Mouse (Mus musculus) kidney, adult 2 months (tissue): ENCODE results near the gene Bri3bp. TPM values are rescaled to one million over a fixed set of nuclear protein-coding genes. Genes with fewer than 3 reads are reported as not detected.
A peak's percentile ranks its signal among the peaks of the same experiment; 100 is the strongest.

Experiments used
- DNase-seq: peaks from one replicate; pipeline ENCODE4 v3.0.0; 2021
- H3K27ac ChIP-seq: fragments of 200-500 bp; 2 replicates; pipeline ENCODE4 v1.5.1; 2012; ENCODE audit warnings: low read depth, low read length, control low read depth, inconsistent platforms; ENCODE audit not compliant: insufficient read depth
- H3K27me3 ChIP-seq: fragments of 200-500 bp; replicated peaks from 2 replicates; pipeline ENCODE4 v1.6.1; 2012; ENCODE audit warnings: mild to moderate bottlenecking, moderate library complexity, low read length, inconsistent platforms; ENCODE audit not compliant: control insufficient read depth, insufficient read depth
- H3K36me3 ChIP-seq: fragments of 200-500 bp; 2 replicates; pipeline ENCODE4 v1.6.1; 2012; ENCODE audit warnings: mild to moderate bottlenecking, moderate library complexity, low read length, inconsistent platforms; ENCODE audit not compliant: control insufficient read depth, insufficient read depth
- H3K4me1 ChIP-seq: fragments of 200-500 bp; 2 replicates; pipeline ENCODE4 v1.6.1; 2011; ENCODE audit warnings: low read length; ENCODE audit not compliant: control insufficient read depth, insufficient read depth
- H3K4me3 ChIP-seq: fragments of 200-500 bp; 2 replicates; pipeline ENCODE4 v1.5.1; 2011; ENCODE audit warnings: mild to moderate bottlenecking, low read depth, low read length, control low read depth; ENCODE audit not compliant: insufficient read depth
- CTCF ChIP-seq: fragments of 200-500 bp; conservative IDR thresholded peaks from 2 replicates; pipeline ENCODE4 v1.5.1; 2011; ENCODE audit warnings: low read depth, mild to moderate bottlenecking, control low read depth, low read length, moderate library complexity, mixed read lengths; ENCODE audit not compliant: insufficient read depth, insufficient read length
- POLR2A ChIP-seq: fragments of 200-500 bp; IDR thresholded peaks from one replicate; pipeline ENCODE4 v1.6.1; 2011; ENCODE audit warnings: low read depth, low read length, control low read depth
- WGBS: fragments of 180-500 bp; shearing (Covaris S2); methylation state at CpG from one replicate; pipeline ENCODE4 v1.1.7; 2018; 5-methylcytosine and 5-hydroxymethylcytosine counted together
- polyA plus RNA-seq: library from polyadenylated mRNA; depleted of rRNA; stranded (reverse); fragments of >200 nt; gene quantifications from 2 replicates; pipeline ENCODE4 v1.2.3, GENCODE M21; 2012

Gene Bri3bp
- polyA plus RNA-seq, 1 experiment: 13.0 TPM

DNA sequence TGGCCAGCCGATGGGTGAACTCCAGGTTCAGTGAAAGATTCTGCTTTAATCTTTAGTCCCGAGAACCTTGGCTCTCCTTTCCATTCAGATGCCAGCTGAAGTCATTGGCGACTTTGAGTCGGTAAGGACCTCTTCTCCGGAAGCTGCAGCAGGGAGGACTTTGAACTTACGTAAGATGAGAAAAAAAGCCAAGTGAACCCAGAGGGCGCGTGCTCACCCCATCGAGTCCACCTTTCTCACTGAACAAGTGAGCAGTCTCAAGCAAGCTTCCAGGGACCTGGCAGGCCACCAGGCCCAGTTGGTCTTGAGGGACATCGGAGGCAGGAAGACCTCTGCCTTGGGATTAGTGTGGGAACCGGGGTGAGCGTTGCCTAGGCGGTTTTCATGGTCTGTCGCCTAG is 25.9 kb downstream of the Bri3bp start:
- H3K4me1 ChIP-seq: peaks cover 13% of the 10 kb centered on the region; the same call in 1 of the 2 replicates
- no peaks in the 10 kb centered on the region for H3K36me3 ChIP-seq
- peak overlapping the region; percentile 87 for H3K27ac ChIP-seq
- DNase-seq: peak; percentile 96
- no peak for TF ChIP-seq POLR2A
- 41% methylated on average over 14 of the region's 14 CpGs for WGBS
- no peak overlapping the region for H3K4me3 ChIP-seq
- H3K27me3 ChIP-seq: no peaks in the 10 kb centered on the region

DNA sequence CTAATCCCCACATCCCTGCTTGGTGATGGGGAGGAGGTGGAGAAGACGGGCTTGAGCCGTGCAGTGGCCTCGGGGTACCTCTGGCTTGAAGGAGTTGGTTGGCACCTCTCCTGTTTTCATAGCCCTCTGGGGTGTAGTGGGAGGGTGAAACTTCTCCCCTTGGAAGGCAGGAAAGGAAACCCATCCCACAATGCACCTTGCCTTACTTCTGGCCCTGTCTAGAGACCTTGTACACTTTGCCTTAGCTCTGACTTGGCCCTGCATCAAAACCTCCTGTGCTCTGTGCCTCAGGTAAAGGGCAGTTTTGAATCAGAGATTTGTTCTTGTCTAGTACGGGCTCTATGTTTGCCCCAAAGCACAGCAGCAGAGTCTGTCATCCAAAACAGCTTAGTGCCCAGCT is 29.3 kb downstream of the Bri3bp start:
- DNase-seq: peak; percentile 84
- Histone ChIP-seq H3K4me1 (peaks cover 7% of the 10 kb centered on the region; the same call in 1 of the 2 replicates), H3K27ac (peak overlapping the region; percentile 21), H3K36me3 (no peaks in the 10 kb centered on the region), H3K4me3 (no peak overlapping the region), H3K27me3 (no peaks in the 10 kb centered on the region)
- WGBS: 53% methylated on average over 4 of the region's 4 CpGs
- no peak for TF ChIP-seq CTCF
- no peak for TF ChIP-seq POLR2A

DNA sequence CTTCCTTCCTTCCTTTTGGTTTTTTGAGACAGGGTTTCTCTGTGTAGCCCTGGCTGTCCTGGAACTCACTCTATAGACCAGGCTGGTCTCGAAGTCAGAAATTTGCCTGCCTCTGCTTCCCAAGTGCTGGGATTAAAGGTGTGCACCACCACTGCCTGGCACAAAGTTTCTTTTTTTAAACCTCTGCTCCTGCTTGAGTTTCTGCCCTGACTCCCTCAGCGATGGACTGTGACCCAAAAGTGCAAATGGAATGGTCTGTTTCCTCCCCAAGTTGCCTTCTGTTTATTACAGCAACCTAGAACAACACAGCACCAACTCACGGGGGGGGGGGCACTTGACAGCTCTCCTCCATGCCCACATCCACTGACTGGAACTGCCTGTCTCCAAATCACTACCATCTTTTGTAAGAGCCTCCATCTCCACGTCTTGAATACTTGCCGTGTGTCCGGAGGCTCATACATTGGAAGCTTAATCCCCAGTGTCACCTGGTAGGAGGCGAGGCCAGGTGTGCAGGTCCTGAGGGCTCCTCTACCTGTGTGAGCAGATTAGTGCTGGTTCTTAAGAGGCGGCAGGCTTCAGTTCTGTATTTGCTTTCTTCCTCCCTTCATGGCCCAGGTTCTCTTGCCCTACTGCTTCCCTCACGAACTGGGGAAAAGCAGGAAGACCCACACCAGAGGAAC is 31.6 kb downstream of the Bri3bp start:
- Histone ChIP-seq H3K27ac (peak overlapping the region; percentile 78), H3K4me3 (no peak overlapping the region), H3K27me3 (no peaks in the 10 kb centered on the region), H3K4me1 (peaks cover 5% of the 10 kb centered on the region; the same call in 1 of the 2 replicates), H3K36me3 (no peaks in the 10 kb centered on the region)
- 69% methylated on average over 9 of the region's 9 CpGs for WGBS
- DNase-seq: peak; percentile 76
- TF ChIP-seq POLR2A (no peak), CTCF (no peak)

DNA sequence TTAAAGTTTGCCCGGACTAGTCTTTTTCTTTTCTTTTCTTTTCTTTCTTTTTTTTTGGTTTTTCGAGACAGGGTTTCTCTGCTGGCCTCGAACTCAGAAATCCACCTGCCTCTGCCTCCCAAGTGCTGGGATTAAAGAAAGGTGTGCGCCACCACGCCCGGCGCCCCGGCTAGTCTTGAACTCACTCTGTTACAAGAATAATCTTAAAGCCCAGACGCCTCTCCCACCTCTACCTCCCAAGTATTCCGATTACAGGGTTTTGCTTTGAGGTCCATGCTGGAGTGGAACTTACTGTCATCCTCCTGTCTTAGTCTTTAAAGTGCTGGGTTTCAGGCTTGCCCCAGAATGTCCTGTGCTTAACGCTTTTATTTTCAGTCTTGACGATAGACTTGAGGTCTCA is 33.7 kb downstream of the Bri3bp start:
- DNase-seq: no peak
- WGBS: 63% methylated on average over 12 of the region's 12 CpGs
- TF ChIP-seq CTCF: no peak
- no peak for TF ChIP-seq POLR2A
- H3K36me3 ChIP-seq: no peaks in the 10 kb centered on the region
- peaks cover 8% of the 10 kb centered on the region; the same call in 1 of the 2 replicates for H3K4me1 ChIP-seq
- peak overlapping the region; percentile 85 for H3K4me3 ChIP-seq
- no peaks in the 10 kb centered on the region for H3K27me3 ChIP-seq
- peak overlapping the region; percentile 60 for H3K27ac ChIP-seq

DNA sequence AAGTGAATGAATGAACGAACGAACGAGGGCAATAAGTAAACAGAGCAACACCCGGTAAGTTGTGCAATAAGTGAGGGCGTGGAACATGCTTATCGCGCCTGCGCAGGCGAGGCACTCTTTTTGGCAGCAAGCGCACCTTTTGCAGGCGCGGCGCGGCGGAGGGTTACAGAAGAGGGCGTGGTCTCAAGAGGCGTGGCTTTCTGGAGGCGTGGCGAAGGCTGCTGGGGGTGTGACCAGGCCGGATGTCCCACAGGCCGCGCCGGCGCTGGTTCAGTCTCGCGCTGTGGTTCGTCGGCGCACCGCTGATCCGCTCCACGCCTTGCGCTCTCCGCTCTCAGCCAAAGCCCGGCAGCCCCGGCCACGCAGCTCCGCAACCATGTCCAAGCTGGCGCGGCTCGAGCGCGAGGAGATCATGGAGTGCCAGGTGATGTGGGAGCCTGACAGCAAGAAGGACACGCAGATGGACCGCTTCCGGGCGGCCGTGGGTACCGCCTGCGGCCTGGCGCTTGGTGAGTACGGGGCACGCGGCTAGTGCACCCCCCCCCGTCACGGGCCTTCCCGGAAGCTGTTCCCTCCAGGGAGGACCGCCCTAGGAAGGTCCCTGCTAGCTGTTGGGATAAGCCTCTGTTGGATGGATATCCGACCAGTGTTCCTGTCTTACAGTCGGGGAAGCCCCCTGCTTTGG is 34.4 kb downstream of the Bri3bp start, which contains the start of gene Aacs:
Aacs (plus strand) TSS at position 214 of the 685 bp plus-strand sequence.
- Histone ChIP-seq H3K27me3 (no peaks in the 10 kb centered on the region), H3K36me3 (no peaks in the 10 kb centered on the region), H3K27ac (peak within 1 kb of the TSS; percentile 63), H3K4me1 (peaks cover 5% of the 10 kb centered on the region; the same call in 1 of the 2 replicates), H3K4me3 (peak within 1 kb of the TSS; percentile 85)
- TF ChIP-seq POLR2A: peak; percentile 97
- no peak for TF ChIP-seq CTCF
- peak; percentile 99 for DNase-seq
- WGBS: under 1% methylated on average over 60 of the region's 60 CpGs

DNA sequence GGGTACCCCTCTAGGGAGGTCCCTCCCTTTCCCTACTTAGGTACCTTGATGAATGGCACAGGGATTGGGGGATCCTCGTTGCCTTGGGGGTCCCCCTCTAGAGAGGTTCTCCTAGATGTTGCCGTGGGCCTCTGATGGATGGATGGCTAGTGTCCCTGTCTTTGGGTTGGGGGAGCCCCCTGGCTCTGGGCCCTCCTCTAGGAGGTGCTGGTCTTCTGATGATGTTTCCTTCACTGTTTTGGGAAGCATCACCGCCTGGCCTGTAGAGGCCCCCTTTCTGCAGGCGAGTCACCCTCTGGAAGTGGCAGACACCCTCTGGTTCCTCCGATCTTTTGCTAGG is 34.9 kb downstream of the Bri3bp start:
- H3K36me3 ChIP-seq: no peaks in the 10 kb centered on the region
- WGBS: 23% methylated on average over 5 of the region's 5 CpGs
- no peak for TF ChIP-seq CTCF
- TF ChIP-seq POLR2A: no peak
- peaks cover 3% of the 10 kb centered on the region; the same call in 1 of the 2 replicates for H3K4me1 ChIP-seq
- no peaks in the 10 kb centered on the region for H3K27me3 ChIP-seq
- peak overlapping the region; percentile 85 for H3K4me3 ChIP-seq
- H3K27ac ChIP-seq: peak overlapping the region; percentile 63; the same call in 1 of the 2 replicates
- DNase-seq: no peak

DNA sequence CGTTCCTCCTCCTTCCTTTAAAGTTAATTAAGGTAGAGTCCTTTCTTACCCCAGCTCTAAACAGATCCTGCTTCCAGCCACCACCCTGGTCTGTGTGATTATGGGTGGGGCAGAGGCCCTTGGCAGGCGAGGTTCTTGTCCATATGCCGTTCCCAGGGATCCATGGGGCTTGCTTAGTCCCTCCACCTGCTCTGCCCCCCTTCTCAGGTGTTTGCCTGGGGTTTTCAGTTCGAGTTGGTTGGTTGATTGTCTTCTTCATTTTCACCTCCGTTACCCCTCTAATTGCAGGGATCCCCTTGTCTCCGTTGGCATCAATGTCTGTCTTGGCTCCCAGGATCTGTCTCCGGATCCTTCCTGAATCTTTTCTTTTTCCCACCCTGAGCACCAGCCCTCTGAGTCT is 35.4 kb downstream of the Bri3bp start:
- DNase-seq: no peak
- TF ChIP-seq POLR2A: no peak
- no peak for TF ChIP-seq CTCF
- 63% methylated on average over 7 of the region's 7 CpGs for WGBS
- Histone ChIP-seq H3K4me3 (peak overlapping the region; percentile 85), H3K4me1 (peaks cover 3% of the 10 kb centered on the region; the same call in 1 of the 2 replicates), H3K27ac (no peak overlapping the region), H3K27me3 (no peaks in the 10 kb centered on the region), H3K36me3 (no peaks in the 10 kb centered on the region)

DNA sequence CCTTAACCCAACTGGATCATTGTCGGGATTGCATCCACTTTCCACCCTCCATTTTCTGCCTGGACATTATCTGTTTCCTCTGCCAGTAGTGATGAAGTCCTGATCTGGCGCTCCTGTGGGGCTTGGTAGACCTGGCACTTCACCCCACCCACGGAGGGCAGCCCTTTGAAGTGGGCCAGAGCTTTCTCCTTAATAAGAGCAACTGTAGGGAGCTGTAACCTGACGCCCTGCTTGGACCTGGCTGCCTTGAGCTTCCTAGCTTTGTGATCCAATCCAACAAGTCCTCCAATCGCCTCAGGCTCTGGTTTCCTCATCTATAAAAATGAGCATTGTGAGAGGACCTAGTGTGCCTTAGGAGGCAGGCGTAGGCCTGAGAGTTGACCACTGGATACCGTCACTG is 36.2 kb downstream of the Bri3bp start:
- TF ChIP-seq CTCF (no peak), POLR2A (no peak)
- Histone ChIP-seq H3K36me3 (no peaks in the 10 kb centered on the region), H3K27ac (no peak overlapping the region), H3K27me3 (no peaks in the 10 kb centered on the region), H3K4me1 (peaks cover 3% of the 10 kb centered on the region; the same call in 1 of the 2 replicates), H3K4me3 (peak overlapping the region; percentile 85)
- WGBS: 67% methylated on average over 7 of the region's 7 CpGs
- no peak for DNase-seq
